ENCODE assay signal across 12 mouse cellular contexts in genomic region chr5:126395331-126395730, GRCm38 (mm10).
DNase-seq lines count a peak whose midpoint lies in the region; ATAC-seq lines count a peak whose summit lies in the region.
"Had no signal": no experiment of that assay in that cellular context is flagged by ENCODE, and none has a peak within 500 bp of the region (broad histone marks: within the 10 kb centered on the region; RNA-seq: fewer than 3 reads in every experiment).

No protein-coding gene starts in this region.

- H3K27me3 ChIP-seq in forebrain, embryonic 14.5 days (replicated peaks; ENCODE audit: control insufficient read depth, insufficient read depth, low read length), result no peaks in the 10 kb centered on the region
- H3K27me3 ChIP-seq in forebrain, embryonic 11.5 days (ENCODE audit: control insufficient read depth, insufficient read depth, low read length), result no peaks in the 10 kb centered on the region
- H3K27me3 ChIP-seq: CH12.LX; megakaryocyte, embryonic 14.5 days had no signal

- peak; percentile 62 for DNase-seq in forebrain, embryonic 14.5 days (ENCODE audit: low spot score)
- DNase-seq in forebrain, embryonic 11.5 days (ENCODE audit: low spot score), result no peak
- DNase-seq in layer of hippocampus, adult 11-12 months (ENCODE audit: low spot score), result peak; percentile 27
- DNase-seq in layer of hippocampus, adult 9-10 months (ENCODE audit: low spot score), result no peak
- DNase-seq in cerebellum, postnatal 36 days, result peak; percentile 8 to 17
- DNase-seq in retina, postnatal 1 day, result peak; percentile 34
- no peak for DNase-seq in gastrocnemius, postnatal 4 days (ENCODE audit: low spot score in 2 of 2)
- DNase-seq in lung, postnatal 25 days (ENCODE audit: low spot score), result no peak
- DNase-seq: adrenal gland, postnatal 36 days; heart, adult 11 months had no signal

- no peak overlapping the region for H3K9ac ChIP-seq in forebrain, embryonic 14.5 days (ENCODE audit: low read length)
- no peak overlapping the region for H3K9ac ChIP-seq in forebrain, embryonic 11.5 days (ENCODE audit: low read length)

- no peaks in the 10 kb centered on the region for H3K36me3 ChIP-seq in forebrain, embryonic 14.5 days (ENCODE audit: control insufficient read depth, insufficient read depth, low read length)
- H3K36me3 ChIP-seq in forebrain, embryonic 11.5 days (ENCODE audit: control insufficient read depth, insufficient read depth, low read length), result no peaks in the 10 kb centered on the region

- no peaks in the 10 kb centered on the region for H3K4me1 ChIP-seq in forebrain, embryonic 14.5 days (ENCODE audit: control insufficient read depth, insufficient read depth, low read length)
- H3K4me1 ChIP-seq in forebrain, embryonic 11.5 days (replicated peaks; ENCODE audit: control insufficient read depth, insufficient read depth, low read length), result no peaks in the 10 kb centered on the region
- H3K4me1 ChIP-seq: megakaryocyte, embryonic 14.5 days had no signal

- H3K9me3 ChIP-seq in forebrain, embryonic 14.5 days (replicated peaks; ENCODE audit: control insufficient read depth, low read length), result no peaks in the 10 kb centered on the region
- H3K9me3 ChIP-seq in forebrain, embryonic 11.5 days (ENCODE audit: control insufficient read depth, low read length), result no peaks in the 10 kb centered on the region; the same call in 1 of the 2 replicates

- 51% methylated on average over 8 of the region's 8 CpGs for WGBS in forebrain, embryonic 14.5 days
- WGBS in forebrain, embryonic 11.5 days, result 37% methylated on average over 8 of the region's 8 CpGs

- no peak overlapping the region for H3K27ac ChIP-seq in forebrain, embryonic 14.5 days (ENCODE audit: low read depth, low read length)
- no peak overlapping the region for H3K27ac ChIP-seq in forebrain, embryonic 11.5 days (ENCODE audit: low read depth, low read length)

- ATAC-seq in forebrain, embryonic 14.5 days, result no peak
- ATAC-seq in forebrain, embryonic 11.5 days (replicated peaks; ENCODE audit: low FRiP score), result no peak

- no peak overlapping the region for H3K4me2 ChIP-seq in forebrain, embryonic 14.5 days (ENCODE audit: low read length)
- no peak overlapping the region for H3K4me2 ChIP-seq in forebrain, embryonic 11.5 days (ENCODE audit: low read depth, low read length, severe bottlenecking)

- H3K4me3 ChIP-seq in forebrain, embryonic 14.5 days (ENCODE audit: low read depth, low read length), result no peak overlapping the region
- H3K4me3 ChIP-seq in forebrain, embryonic 11.5 days (ENCODE audit: low read depth, low read length), result no peak overlapping the region
- H3K4me3 ChIP-seq: megakaryocyte, embryonic 14.5 days had no signal

Comparison
In these comparisons a context has a peak if more than half of its experiments do, and no peak if none do; other contexts are left out.
1. DNase-seq: peak in forebrain, embryonic 14.5 days (single experiment), layer of hippocampus, adult 11-12 months (single experiment), cerebellum, postnatal 36 days (2 of 2) and retina, postnatal 1 day (single experiment); none in forebrain, embryonic 11.5 days (single experiment), layer of hippocampus, adult 9-10 months (single experiment), gastrocnemius, postnatal 4 days (0 of 2) and lung, postnatal 25 days (single experiment).